28 mouse cellular contexts compared by ENCODE assay signal in genomic region chr4:135361722-135362121, GRCm38 (mm10). TPM values are rescaled to one million over a fixed set of nuclear protein-coding genes. Genes with fewer than 3 reads are reported as not detected.
"Had no signal": no experiment of that assay in that cellular context is flagged by ENCODE, and none has a peak within 500 bp of the region (broad histone marks: within the 10 kb centered on the region; RNA-seq: fewer than 3 reads in every experiment).

No protein-coding gene starts in this region.

- H3K9me3 ChIP-seq: embryonic facial prominence, embryonic 10.5 days; embryonic facial prominence, embryonic 12.5 days; embryonic facial prominence, embryonic 13.5 days; embryonic facial prominence, embryonic 15.5 days; forebrain, embryonic 10.5 days; forebrain, embryonic 12.5 days; forebrain, embryonic 13.5 days; forebrain, embryonic 15.5 days had no signal

- H3K4me3 ChIP-seq: embryonic facial prominence, embryonic 10.5 days; embryonic facial prominence, embryonic 12.5 days; embryonic facial prominence, embryonic 13.5 days; embryonic facial prominence, embryonic 15.5 days; erythroblast, embryonic 14.5 days; forebrain, embryonic 10.5 days; forebrain, embryonic 12.5 days; forebrain, embryonic 13.5 days; forebrain, embryonic 15.5 days; gastrocnemius, adult 2 months; heart, adult 2 months had no signal

- H3K9ac ChIP-seq: embryonic facial prominence, embryonic 12.5 days; embryonic facial prominence, embryonic 13.5 days; embryonic facial prominence, embryonic 15.5 days; forebrain, embryonic 12.5 days; forebrain, embryonic 13.5 days; forebrain, embryonic 15.5 days; forebrain, postnatal 0 days had no signal

- H3K27ac ChIP-seq: embryonic facial prominence, embryonic 10.5 days; embryonic facial prominence, embryonic 12.5 days; embryonic facial prominence, embryonic 13.5 days; embryonic facial prominence, embryonic 15.5 days; forebrain, embryonic 10.5 days; forebrain, embryonic 12.5 days; forebrain, embryonic 13.5 days; forebrain, embryonic 15.5 days; gastrocnemius, adult 2 months; heart, adult 2 months had no signal

- H3K4me2 ChIP-seq: embryonic facial prominence, embryonic 12.5 days; embryonic facial prominence, embryonic 13.5 days; embryonic facial prominence, embryonic 15.5 days; forebrain, embryonic 12.5 days; forebrain, embryonic 13.5 days; forebrain, embryonic 15.5 days had no signal

- H3K27me3 ChIP-seq: embryonic facial prominence, embryonic 12.5 days; embryonic facial prominence, embryonic 13.5 days; embryonic facial prominence, embryonic 15.5 days; forebrain, embryonic 15.5 days had no signal

- ATAC-seq: forebrain, embryonic 13.5 days; forebrain, embryonic 14.5 days; forebrain, embryonic 15.5 days; forebrain, embryonic 16.5 days; forebrain, postnatal 0 days had no signal

- H3K4me1 ChIP-seq: embryonic facial prominence, embryonic 12.5 days; embryonic facial prominence, embryonic 13.5 days; embryonic facial prominence, embryonic 15.5 days; forebrain, embryonic 13.5 days; forebrain, embryonic 15.5 days had no signal

- H3K36me3 ChIP-seq: embryonic facial prominence, embryonic 10.5 days; embryonic facial prominence, embryonic 12.5 days; embryonic facial prominence, embryonic 13.5 days; embryonic facial prominence, embryonic 15.5 days; forebrain, embryonic 10.5 days; forebrain, embryonic 12.5 days; forebrain, embryonic 15.5 days had no signal

- DNase-seq: cerebellum, adult 8-10 months; cerebellum, adult 9-10 months; cerebellum, adult 9-11 months; cerebellum, postnatal 10 days; cerebellum, postnatal 14 days; cerebellum, postnatal 25 days; cerebellum, postnatal 36 days; embryo, embryonic 11 days; forebrain, postnatal 0 days; gastrocnemius, adult 2 months; gastrocnemius, postnatal 10 days; gastrocnemius, postnatal 14 days; gastrocnemius, postnatal 25 days; gastrocnemius, postnatal 36 days; heart, adult 11 months; heart, adult 18-20 months; heart, adult 2 months had no signal

RNA-seq across cellular contexts. Expression of gene Ncmap, which starts 36.3 kb away (rescaled TPM):
- polyA plus RNA-seq: erythroblast, embryonic 14.5 days had no signal
